Mouse (Mus musculus): Measurements from ENCODE around the gene Fut11.
"Not testable (repeated sequence)": the region's sequence is repeated elsewhere in the genome, so short reads cannot be mapped to it uniquely, and the experiment has no call there.

Fut11 gene

DNA sequence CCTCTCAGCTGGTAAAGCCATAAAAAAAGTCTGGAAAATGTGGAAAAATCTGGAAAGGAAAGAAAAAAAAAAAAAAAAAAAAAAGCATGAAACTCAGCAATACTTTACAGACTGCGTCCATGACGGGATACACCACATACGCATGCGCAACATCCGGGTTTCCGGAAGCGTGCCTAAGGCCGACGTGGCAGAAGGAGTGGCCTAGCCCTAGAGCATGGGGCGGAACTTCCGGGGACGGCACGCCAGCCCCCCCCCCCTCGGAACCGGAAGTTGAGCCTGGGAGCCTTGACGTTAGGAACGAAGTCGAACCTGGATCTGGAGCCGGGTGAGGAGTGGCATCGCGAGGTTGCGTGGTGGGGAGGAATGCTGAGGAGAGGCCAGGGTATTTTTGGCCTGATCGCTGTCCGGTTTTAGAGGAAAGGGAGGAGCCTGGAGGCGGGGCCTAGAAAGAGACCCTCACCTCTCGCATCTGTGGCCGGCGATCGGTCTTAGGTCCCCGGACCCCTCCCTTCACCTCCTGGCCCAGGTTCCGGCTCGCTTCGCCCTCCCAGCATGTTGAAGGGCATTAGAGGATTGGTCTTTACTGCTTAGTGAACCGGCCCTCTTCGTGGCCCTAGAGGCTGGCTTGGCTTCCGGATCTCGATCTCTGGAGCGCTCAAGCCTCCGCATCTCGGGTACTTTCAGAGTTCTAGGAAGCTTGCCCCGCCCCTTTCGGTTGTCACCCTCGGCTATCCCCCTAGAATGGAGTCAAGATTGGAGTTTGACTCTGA, 20.5 kb upstream of the Fut11 start, which contains the start of gene Sec24c:
Sec24c (plus strand) TSS at position 245 of the 770 bp plus-strand sequence.
- DNase-seq (ENCODE audit: low spot score), result peak; percentile 88

GRCm38 (mm10) chr14:20677906-20678305, 16.9 kb upstream of the Fut11 start:
- DNase-seq (ENCODE audit: low spot score), result no peak

DNA sequence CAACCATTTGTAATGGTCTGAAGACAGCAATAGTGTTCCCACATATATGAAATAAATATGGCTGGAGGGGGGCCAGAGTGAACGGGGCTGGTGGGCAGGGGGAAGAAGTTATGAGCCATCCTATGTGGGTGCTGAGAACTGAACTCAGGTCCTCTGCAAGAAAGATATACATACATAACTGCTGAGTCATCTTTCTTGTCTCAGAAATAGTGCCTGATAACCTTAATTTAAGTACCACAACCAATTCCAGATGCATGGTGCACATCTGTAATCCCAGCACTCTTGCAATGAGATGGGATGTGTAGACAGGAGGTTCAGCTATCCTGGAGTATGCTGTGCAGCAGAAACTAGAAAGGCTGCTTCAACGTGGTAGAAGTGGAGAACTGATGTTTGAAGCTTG, 13.0 kb upstream of the Fut11 start:
- no peak for DNase-seq (ENCODE audit: low spot score)

DNA sequence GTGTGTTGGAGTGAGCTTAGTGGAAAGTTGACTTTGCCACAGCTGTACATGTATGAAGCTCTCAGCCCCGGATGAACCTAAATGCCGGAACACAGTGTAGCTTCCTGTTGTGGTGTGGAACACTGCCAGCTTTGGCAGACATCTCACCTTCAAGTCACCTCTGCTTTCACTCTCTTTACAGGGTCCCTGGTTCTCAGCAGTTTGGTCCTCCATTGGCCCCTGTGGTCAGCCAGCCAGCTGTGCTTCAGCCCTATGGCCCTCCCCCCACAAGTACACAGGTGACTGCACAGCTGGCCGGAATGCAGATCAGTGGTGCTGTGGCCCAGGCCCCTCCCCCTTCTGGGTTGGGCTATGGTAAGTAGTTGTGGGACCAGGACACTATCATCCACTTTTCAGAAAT, 12.3 kb upstream of the Fut11 start:
- no peak for DNase-seq (ENCODE audit: low spot score)

GRCm38 (mm10) chr14:20686576-20686975, 8.2 kb upstream of the Fut11 start:
- DNase-seq (ENCODE audit: low spot score), result no peak

GRCm38 (mm10) chr14:20689009-20689408, 5.8 kb upstream of the Fut11 start:
- no peak for DNase-seq (ENCODE audit: low spot score)

DNA sequence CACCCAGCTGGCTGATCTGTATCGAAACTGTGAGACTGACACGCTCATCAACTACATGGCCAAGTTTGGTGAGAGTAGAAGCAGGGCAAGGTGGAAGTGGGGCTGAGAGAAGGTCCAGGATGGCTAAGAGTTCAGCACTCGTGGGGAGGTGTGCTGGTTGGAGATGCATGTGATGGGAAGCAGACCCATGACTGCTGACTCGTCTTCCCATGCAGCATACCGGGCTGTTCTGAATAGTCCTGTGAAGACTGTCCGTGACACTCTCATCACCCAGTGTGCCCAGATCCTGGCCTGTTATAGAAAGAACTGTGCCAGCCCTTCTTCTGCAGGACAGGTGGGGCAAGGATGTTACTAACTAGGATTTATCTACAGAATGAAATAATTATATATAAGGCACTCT, 3.0 kb upstream of the Fut11 start:
- DNase-seq (ENCODE audit: low spot score), result no peak

GRCm38 (mm10) chr14:20693589-20694101, 1.1 kb upstream of the Fut11 start:
- DNase-seq (ENCODE audit: low spot score), result no peak

- no peak for DNase-seq (ENCODE audit: low spot score)
These were observed 434 bp upstream of the Fut11 start for GRCm38 (mm10) chr14:20694185-20694883.

DNA sequence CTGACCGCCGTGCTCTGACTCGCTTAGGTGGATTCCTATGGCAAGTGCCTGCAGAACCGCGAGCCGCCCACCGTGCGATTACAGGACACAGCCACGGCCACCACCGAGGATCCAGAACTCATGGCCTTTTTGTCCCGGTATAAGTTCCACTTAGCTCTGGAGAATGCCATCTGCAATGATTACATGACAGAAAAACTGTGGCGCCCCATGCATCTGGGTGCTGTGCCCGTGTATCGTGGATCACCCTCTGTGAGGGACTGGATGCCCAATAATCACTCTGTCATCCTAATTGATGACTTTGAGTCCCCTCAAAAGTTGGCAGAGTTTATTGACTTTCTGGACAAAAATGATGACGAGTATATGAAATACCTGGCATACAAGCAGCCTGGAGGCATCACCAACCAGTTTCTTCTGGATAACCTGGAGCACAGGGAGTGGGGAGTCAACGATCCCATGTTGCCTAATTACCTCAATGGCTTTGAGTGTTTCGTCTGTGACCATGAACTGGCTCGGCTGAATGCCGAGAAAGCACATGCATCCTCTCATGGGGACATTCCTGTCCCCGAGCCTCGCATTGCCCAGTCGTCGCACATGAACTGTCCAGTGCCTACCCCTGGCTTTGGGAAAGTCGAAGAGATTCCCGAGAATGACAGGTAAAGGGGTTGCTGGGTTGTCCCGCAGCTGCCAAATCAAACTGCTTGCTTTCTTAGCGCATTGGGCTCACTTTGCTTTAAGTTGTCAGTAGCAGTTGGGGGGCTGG, 1.2 kb downstream of the Fut11 start:
- no peak for DNase-seq (ENCODE audit: low spot score)

- DNase-seq (ENCODE audit: low spot score), result peak; percentile 50
These were observed 2.2 kb downstream of the Fut11 start for GRCm38 (mm10) chr14:20696986-20697385.

- DNase-seq (ENCODE audit: low spot score), result no peak
These were observed 3.7 kb downstream of the Fut11 start for GRCm38 (mm10) chr14:20698515-20698914.

GRCm38 (mm10) chr14:20700362-20700761, 5.6 kb downstream of the Fut11 start:
- DNase-seq (ENCODE audit: low spot score), result no peak

- DNase-seq (ENCODE audit: low spot score), result no peak
These were observed 6.8 kb downstream of the Fut11 start for GRCm38 (mm10) chr14:20701554-20701953.

DNA sequence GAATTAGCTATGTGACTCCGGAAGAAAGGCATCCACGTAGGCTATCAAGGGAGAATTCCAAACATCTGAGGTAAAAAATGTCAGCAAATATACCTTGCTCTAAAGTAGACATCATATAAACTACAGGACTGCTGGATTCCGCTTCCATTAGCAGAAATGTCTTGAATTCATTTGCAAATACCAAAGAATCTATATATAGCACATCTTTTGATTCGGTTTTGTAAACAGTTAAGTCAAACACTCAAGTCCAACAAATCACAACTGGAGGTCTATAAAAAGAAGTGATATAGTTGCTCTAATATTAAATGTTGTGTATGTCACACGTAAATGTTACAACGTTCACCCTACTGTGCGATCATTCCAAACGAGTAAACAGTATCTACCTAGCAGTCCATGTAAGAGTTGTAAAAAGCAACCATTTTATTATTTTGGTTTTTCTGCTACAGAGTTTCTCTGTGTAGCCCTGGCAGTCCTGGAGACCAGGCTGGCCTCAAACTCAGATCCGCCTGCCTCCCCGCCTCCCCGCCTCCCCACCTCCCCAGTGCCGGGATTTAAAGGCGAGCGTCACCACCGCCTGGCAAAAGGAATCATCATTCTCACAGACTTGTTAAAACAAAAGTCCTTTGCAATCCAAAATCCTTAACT, 7.5 kb downstream of the Fut11 start:
- DNase-seq (ENCODE audit: low spot score), result no peak

GRCm38 (mm10) chr14:20702741-20703381, 8.1 kb downstream of the Fut11 start, which contains the start of gene Chchd1:
Gene Chchd1 (plus strand): TSS chr14:20703006.
- peak; percentile 83 for DNase-seq (ENCODE audit: low spot score)

DNA sequence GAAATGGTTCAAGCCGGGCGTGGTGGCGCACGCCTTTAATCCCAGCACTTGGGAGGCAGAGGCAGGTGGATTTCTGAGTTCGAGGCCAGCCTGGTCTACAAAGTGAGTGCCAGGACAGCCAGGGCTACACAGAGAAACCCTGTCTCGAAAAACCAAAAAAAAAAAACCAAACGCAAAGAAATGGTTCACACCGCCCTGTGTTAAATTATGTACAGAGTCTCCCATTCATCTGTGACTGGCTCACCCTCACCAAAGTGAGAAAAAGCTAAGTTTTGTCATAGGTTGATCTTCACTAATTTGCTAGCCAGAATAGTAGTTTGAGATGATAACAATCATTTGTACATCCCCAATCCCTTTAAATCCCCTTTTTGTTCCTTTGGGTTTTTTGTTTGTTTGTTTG, 8.7 kb downstream of the Fut11 start:
- not testable (repeated sequence) for DNase-seq (ENCODE audit: low spot score)

DNA sequence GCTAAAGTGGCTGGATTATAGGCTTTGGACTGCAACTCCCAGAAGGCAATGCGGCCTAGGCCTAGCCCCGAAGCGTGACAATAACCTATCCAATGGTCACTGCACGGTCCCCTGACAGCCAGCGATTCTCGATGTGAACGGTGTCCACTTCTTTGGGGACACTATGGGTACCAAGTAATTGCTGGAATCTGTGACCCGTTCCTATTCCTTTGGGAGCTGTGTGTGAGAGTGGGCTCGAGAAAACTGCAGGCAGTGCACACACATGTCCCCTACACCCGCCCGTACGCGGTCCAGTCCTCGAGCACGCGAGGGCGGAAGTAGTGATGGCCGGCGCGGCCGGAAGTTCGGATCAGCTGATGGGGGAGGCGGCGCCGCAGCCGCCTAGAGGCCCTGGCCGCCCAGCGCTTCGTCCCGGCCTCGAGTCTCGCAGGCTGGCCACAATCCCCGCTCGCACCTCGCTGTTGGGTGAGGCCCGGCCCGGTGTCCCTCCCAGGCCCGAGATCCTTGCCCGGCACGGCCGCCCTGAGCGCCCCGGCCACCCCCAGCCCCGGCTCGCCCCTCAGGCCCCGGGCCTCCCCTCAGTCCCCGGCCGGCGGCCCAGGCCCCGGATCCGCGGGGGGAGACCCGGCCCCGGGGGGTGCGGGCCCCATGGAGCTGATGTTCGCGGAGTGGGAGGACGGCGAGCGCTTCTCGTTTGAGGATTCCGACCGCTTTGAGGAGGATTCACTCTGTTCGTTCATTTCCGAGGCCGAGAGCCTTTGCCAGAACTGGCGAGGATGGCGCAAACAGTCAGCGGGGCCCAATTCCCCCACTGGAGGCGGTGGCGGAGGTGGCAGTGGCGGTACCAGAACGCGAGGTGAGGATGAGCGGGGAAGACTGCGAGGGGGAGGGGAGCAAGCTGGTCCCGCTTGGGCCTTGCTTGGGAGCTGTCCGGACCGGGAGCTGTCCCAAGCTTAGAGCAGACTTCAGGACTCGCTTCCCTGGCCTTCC, 12.7 kb downstream of the Fut11 start, which contains the start of gene Zswim8:
Zswim8 (plus strand) TSS at position 352 of the 990 bp plus-strand sequence.
- DNase-seq (ENCODE audit: low spot score), result peak; percentile 88

GRCm38 (mm10) chr14:20708239-20708638, 13.5 kb downstream of the Fut11 start:
- DNase-seq (ENCODE audit: low spot score), result no peak

DNA sequence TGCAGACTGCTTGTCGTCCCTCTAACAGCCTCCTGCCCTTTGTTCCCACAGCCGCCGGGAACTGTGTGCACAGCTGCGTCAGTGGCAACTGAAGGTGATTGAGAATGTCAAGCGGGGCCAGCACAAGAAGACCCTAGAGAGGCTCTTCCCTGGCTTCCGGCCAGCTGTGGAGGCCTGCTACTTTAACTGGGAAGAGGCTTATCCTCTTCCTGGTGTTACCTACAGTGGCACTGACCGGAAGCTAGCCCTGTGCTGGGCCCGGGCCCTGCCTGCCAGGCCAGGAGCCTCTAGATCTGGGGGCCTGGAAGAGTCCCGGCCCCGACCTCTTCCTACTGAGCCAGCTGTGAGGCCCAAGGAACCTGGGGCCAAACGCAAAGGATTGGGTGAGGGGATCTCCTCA, 19.1 kb downstream of the Fut11 start:
- no peak for DNase-seq (ENCODE audit: low spot score)
